In the genomic region with DNA sequence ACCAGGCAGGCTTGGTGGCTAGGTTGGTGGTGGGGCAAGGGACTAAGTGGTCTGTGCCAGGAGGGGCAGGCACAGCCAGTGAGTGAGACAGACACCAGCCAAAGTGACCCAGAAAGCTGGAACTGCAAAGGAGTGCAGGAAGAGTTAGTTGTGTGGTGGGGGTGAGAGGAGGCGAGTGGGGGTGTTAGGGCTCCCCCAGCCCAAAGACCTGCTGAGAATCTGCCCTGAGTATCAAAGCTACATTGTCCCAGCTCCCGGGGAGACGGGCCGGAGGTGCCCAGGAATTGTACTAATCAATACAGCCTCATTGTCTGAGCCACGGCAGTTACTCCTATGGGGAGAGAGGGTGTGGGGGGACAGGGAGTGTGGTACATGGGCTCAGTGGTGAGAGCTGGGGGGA, we compare ENCODE assay signal across 17 mouse cellular contexts. TPM values are rescaled to one million over a fixed set of nuclear protein-coding genes. Genes with fewer than 3 reads are reported as not detected.
DNase-seq lines count a peak whose midpoint lies in the region; ATAC-seq and TF ChIP-seq lines count a peak whose summit lies in the region.
"Had no signal": no experiment of that assay in that cellular context is flagged by ENCODE, and none has a peak within 500 bp of the region (broad histone marks: within the 10 kb centered on the region; RNA-seq: fewer than 3 reads in every experiment).

No protein-coding gene starts in this region.

- H3K4me3 ChIP-seq in cortical plate, adult 2 months (ENCODE audit: insufficient read depth, low read length): peak overlapping the region; percentile 17; the same call in 1 of the 2 replicates
- H3K4me3 ChIP-seq in hindbrain, embryonic 13.5 days: no peak overlapping the region
- H3K4me3 ChIP-seq in midbrain, embryonic 14.5 days (replicated peaks; ENCODE audit: low read depth, low read length): no peak overlapping the region
- H3K4me3 ChIP-seq: embryonic facial prominence, embryonic 13.5 days; heart, embryonic 13.5 days had no signal

- peak; percentile 42 for DNase-seq in cerebellum, adult 11-12 months
- no peak for DNase-seq in cerebellum, adult 18-20 months
- DNase-seq in midbrain, embryonic 14.5 days: no peak
- no peak for DNase-seq in kidney, adult 11 months
- DNase-seq in frontal cortex, postnatal 25 days (ENCODE audit: low spot score in 2 of 2): no peak
- DNase-seq in left cerebral cortex, adult 8-10 months (ENCODE audit: low spot score in 2 of 2): no peak
- DNase-seq: kidney, adult 8-10 months; thymus, postnatal 4 days had no signal

- H3K9ac ChIP-seq in hindbrain, embryonic 13.5 days: peak overlapping the region; percentile 49; the same call in 1 of the 2 replicates
- no peak overlapping the region for H3K9ac ChIP-seq in midbrain, embryonic 14.5 days (replicated peaks; ENCODE audit: low read length)
- H3K9ac ChIP-seq: embryonic facial prominence, embryonic 13.5 days; heart, embryonic 13.5 days; liver, embryonic 14.5 days had no signal

- 23% methylated on average over 5 of the region's 5 CpGs for WGBS in hindbrain, embryonic 13.5 days
- 8% methylated on average over 5 of the region's 5 CpGs for WGBS in midbrain, embryonic 14.5 days

- no peaks in the 10 kb centered on the region for H3K4me1 ChIP-seq in cortical plate, adult 2 months (ENCODE audit: control insufficient read depth, insufficient read depth, low read length)
- peaks cover 39% of the 10 kb centered on the region for H3K4me1 ChIP-seq in hindbrain, embryonic 13.5 days (replicated peaks)
- peaks cover 16% of the 10 kb centered on the region; the same call in 1 of the 2 replicates for H3K4me1 ChIP-seq in midbrain, embryonic 14.5 days (ENCODE audit: control insufficient read depth, insufficient read depth, low read length)
- H3K4me1 ChIP-seq: embryonic facial prominence, embryonic 13.5 days had no signal

- peak; percentile 70 for ATAC-seq in hindbrain, embryonic 13.5 days (ENCODE audit: low FRiP score)
- ATAC-seq in midbrain, embryonic 14.5 days (ENCODE audit: low FRiP score, low TSS enrichment): peak; percentile 31; the same call in 1 of the 2 replicates

- no peaks in the 10 kb centered on the region for H3K9me3 ChIP-seq in hindbrain, embryonic 13.5 days
- no peaks in the 10 kb centered on the region for H3K9me3 ChIP-seq in midbrain, embryonic 14.5 days (ENCODE audit: control insufficient read depth, low read length)
- H3K9me3 ChIP-seq: embryonic facial prominence, embryonic 13.5 days; heart, embryonic 13.5 days had no signal

- H3K27me3 ChIP-seq in hindbrain, embryonic 13.5 days: 0 out of 2 replicates have a peak, but pooled peaks cover 5% of the 10 kb centered on the region
- no peaks in the 10 kb centered on the region for H3K27me3 ChIP-seq in midbrain, embryonic 14.5 days (ENCODE audit: control insufficient read depth, insufficient read depth, low read length)
- H3K27me3 ChIP-seq: embryonic facial prominence, embryonic 13.5 days had no signal

- H3K36me3 ChIP-seq in hindbrain, embryonic 13.5 days: no peaks in the 10 kb centered on the region
- no peaks in the 10 kb centered on the region for H3K36me3 ChIP-seq in midbrain, embryonic 14.5 days (ENCODE audit: control insufficient read depth, insufficient read depth, low read length)

- H3K27ac ChIP-seq in cortical plate, adult 2 months (ENCODE audit: insufficient read depth, low read length): peak overlapping the region; percentile 65
- H3K27ac ChIP-seq in hindbrain, embryonic 13.5 days: peak overlapping the region; percentile 70
- H3K27ac ChIP-seq in midbrain, embryonic 14.5 days (replicated peaks; ENCODE audit: low read depth, low read length): no peak overlapping the region; the same call in 1 of the 2 replicates
- H3K27ac ChIP-seq: embryonic facial prominence, embryonic 13.5 days; heart, embryonic 13.5 days; liver, embryonic 14.5 days; macrophage; stomach, postnatal 0 days had no signal

- peak overlapping the region; percentile 11 for H3K4me2 ChIP-seq in hindbrain, embryonic 13.5 days
- no peak overlapping the region for H3K4me2 ChIP-seq in midbrain, embryonic 14.5 days (ENCODE audit: low read length)
- H3K4me2 ChIP-seq: embryonic facial prominence, embryonic 13.5 days; heart, embryonic 13.5 days had no signal

- no peak for TF ChIP-seq CTCF in cortical plate, adult 2 months (IDR thresholded peaks at IDR 0.05; ENCODE audit: extremely low read depth, insufficient read depth, low read length)

- TF ChIP-seq POLR2A in cortical plate, adult 2 months (IDR thresholded peaks at IDR 0.05; ENCODE audit: extremely low read depth, insufficient read depth, low read length): no peak

RNA-seq across cellular contexts. Expression of a gene that starts 15.2 kb away (rescaled TPM):
- polyA plus RNA-seq in cortical plate, adult 2 months (2012; rRNA removed): 50.6 and 56.0 TPM in 2 replicates
- 22.8 and 27.7 TPM in 2 replicates for polyA plus RNA-seq in hindbrain, embryonic 13.5 days (2015; fragmentation: Nextera tagmentation; extraction: Ambion mirVana)
- polyA plus RNA-seq in midbrain, embryonic 14.5 days (2014; fragmentation: Nextera tagmentation; extraction: Ambion mirVana): 18.4 and 26.4 TPM in 2 replicates
- 10 to 100 TPM; 56.1 to 61.2 (median 58.5) TPM for total RNA-seq in left cerebral cortex, adult 8-10 months (2022)
- polyA plus RNA-seq: macrophage had no signal

RNA-seq across cellular contexts. Expression of a gene that starts 22.9 kb away (rescaled TPM):
- 1.4 and 2.1 TPM in 2 replicates for polyA plus RNA-seq in cortical plate, adult 2 months (2012; rRNA removed)
- 1.6 and 2.8 TPM in 2 replicates for polyA plus RNA-seq in hindbrain, embryonic 13.5 days (2015; fragmentation: Nextera tagmentation; extraction: Ambion mirVana)
- polyA plus RNA-seq in midbrain, embryonic 14.5 days (2014; fragmentation: Nextera tagmentation; extraction: Ambion mirVana): 3.0 TPM in 2 replicates
- total RNA-seq in left cerebral cortex, adult 8-10 months (2022): under 1 TPM; 0.33 to 0.94 (median 0.67) TPM
- total RNA-seq: gastrocnemius, postnatal 25 days; hematopoietic stem cell, adult 5-6 weeks had no signal
- polyA plus RNA-seq: macrophage had no signal

RNA-seq across cellular contexts. Expression of a gene that starts 33.8 kb away (rescaled TPM):
- polyA plus RNA-seq in cortical plate, adult 2 months (2012; rRNA removed): 119 and 122 TPM in 2 replicates
- 45.2 and 45.4 TPM in 2 replicates for polyA plus RNA-seq in hindbrain, embryonic 13.5 days (2015; fragmentation: Nextera tagmentation; extraction: Ambion mirVana)
- polyA plus RNA-seq in midbrain, embryonic 14.5 days (2014; fragmentation: Nextera tagmentation; extraction: Ambion mirVana): 78.1 and 94.2 TPM in 2 replicates
- 10 to 100 TPM; 73.0 to 85.0 (median 79.7) TPM for total RNA-seq in left cerebral cortex, adult 8-10 months (2022)
- total RNA-seq: hematopoietic stem cell, adult 5-6 weeks had no signal

RNA-seq across cellular contexts. Expression of a gene that starts 37.6 kb away (rescaled TPM):
- 800 and 801 TPM in 2 replicates for polyA plus RNA-seq in cortical plate, adult 2 months (2012; rRNA removed)
- polyA plus RNA-seq in hindbrain, embryonic 13.5 days (2015; fragmentation: Nextera tagmentation; extraction: Ambion mirVana): 485 and 492 TPM in 2 replicates
- polyA plus RNA-seq in midbrain, embryonic 14.5 days (2014; fragmentation: Nextera tagmentation; extraction: Ambion mirVana): 528 and 640 TPM in 2 replicates
- 100 to 1,000 TPM; 386 to 441 (median 416) TPM for total RNA-seq in left cerebral cortex, adult 8-10 months (2022)

RNA-seq across cellular contexts. Expression of a gene that starts 42.3 kb away (rescaled TPM):
- polyA plus RNA-seq in cortical plate, adult 2 months (2012; rRNA removed): 13.8 and 14.4 TPM in 2 replicates
- 24.0 and 24.8 TPM in 2 replicates for polyA plus RNA-seq in hindbrain, embryonic 13.5 days (2015; fragmentation: Nextera tagmentation; extraction: Ambion mirVana)
- 20.6 and 26.1 TPM in 2 replicates for polyA plus RNA-seq in midbrain, embryonic 14.5 days (2014; fragmentation: Nextera tagmentation; extraction: Ambion mirVana)
- total RNA-seq in left cerebral cortex, adult 8-10 months (2022): 10 to 100 TPM in 2 of 4 experiments, 1 to 10 TPM in 2; 9.5 to 12.0 (median 10.7) TPM
